Mouse (Mus musculus) heart, adult 2 months (tissue): ENCODE measurements around the gene Tssk4. TPM values are rescaled to one million over a fixed set of nuclear protein-coding genes. Genes with fewer than 3 reads are reported as not detected.

Source experiments
- DNase-seq, 2 experiments: peaks; one replicate each; pipeline ENCODE4 v3.0.0; 2021
- H3K27ac ChIP-seq: fragments of 200-600 bp; 2 replicates; pipeline ENCODE4 v1.8.1; 2022
- H3K27me3 ChIP-seq: fragments of 200-500 bp; 2 replicates; pipeline ENCODE4 v1.6.1; 2012; ENCODE audit warnings: mild to moderate bottlenecking, low read length, inconsistent platforms, mixed read lengths; ENCODE audit not compliant: control insufficient read depth, insufficient read depth
- H3K36me3 ChIP-seq: fragments of 200-500 bp; 2 replicates; pipeline ENCODE4 v1.6.1; 2012; ENCODE audit warnings: low read length, inconsistent platforms; ENCODE audit not compliant: control insufficient read depth, insufficient read depth
- H3K4me1 ChIP-seq: fragments of 200-500 bp; 2 replicates; pipeline ENCODE4 v1.6.1; 2011; ENCODE audit warnings: low read length; ENCODE audit not compliant: control insufficient read depth, insufficient read depth
- H3K4me3 ChIP-seq: fragments of 200-600 bp; 2 replicates; pipeline ENCODE4 v1.8.1; 2022
- H3K79me2 ChIP-seq: fragments of 200-500 bp; replicated peaks from 2 replicates; pipeline ENCODE4 v1.6.1; 2012; ENCODE audit warnings: mild to moderate bottlenecking, inconsistent platforms, low read length, moderate library complexity, mixed read lengths; ENCODE audit not compliant: control insufficient read depth, insufficient read depth
- H3K9ac ChIP-seq: fragments of 200-500 bp; 2 replicates; pipeline ENCODE4 v1.6.1; 2012; ENCODE audit warnings: low read depth, mild to moderate bottlenecking, control low read depth, inconsistent platforms, low read length, mixed read lengths
- CTCF ChIP-seq: fragments of 200-600 bp; IDR thresholded peaks from 2 replicates; pipeline ENCODE4 v1.8.1; 2022; ENCODE audit warnings: antibody characterized with exemption, mild to moderate bottlenecking, moderate library complexity
- EP300 ChIP-seq: fragments of 200-500 bp; IDR thresholded peaks from 2 replicates; pipeline ENCODE4 v1.6.1; 2011; ENCODE audit warnings: low read depth, low read length, control low read depth; ENCODE audit not compliant: insufficient read depth
- POLR2A ChIP-seq: fragments of 200-500 bp; IDR thresholded peaks from 2 replicates; pipeline ENCODE4 v1.6.1; 2011; ENCODE audit warnings: mild to moderate bottlenecking, low read depth, low read length, control low read depth; ENCODE audit not compliant: insufficient read depth
- WGBS: fragments of 180-500 bp; shearing (Covaris S2); methylation state at CpG from one replicate; pipeline ENCODE4 v1.1.7; 2018; 5-methylcytosine and 5-hydroxymethylcytosine counted together
- intact Hi-C: fragments of 180-260 bp; cut with DNase I; formaldehyde crosslinking; loops from one replicate; pipeline ENCODE4 v1.15.1; 2025
- polyA plus RNA-seq: library from polyadenylated mRNA; depleted of rRNA; stranded (reverse); fragments of >200 nt; gene quantifications from 2 replicates; pipeline ENCODE4 v1.2.3, GENCODE M21; 2012
- total RNA-seq, 2 experiments: library from RNA; stranded (reverse); gene quantifications; 2 replicates each; pipeline ENCODE4 v1.2.3; 2021

Gene Tssk4
- total and polyA plus RNA-seq, 3 experiments: 0.34 to 0.55 (median 0.47) TPM

- intact Hi-C loops: no loop called here
- no peaks in the 10 kb centered on the region for H3K36me3 ChIP-seq
- 80% methylated on average over 7 of the region's 7 CpGs for WGBS
- no peaks in the 10 kb centered on the region for H3K4me1 ChIP-seq
- no peak overlapping the region for H3K27ac ChIP-seq
- no peak for TF ChIP-seq EP300
- no peak for TF ChIP-seq CTCF
- no peak for TF ChIP-seq POLR2A
- no peak overlapping the region for H3K9ac ChIP-seq
- no peak for DNase-seq
- H3K27me3 ChIP-seq: no peaks in the 10 kb centered on the region
- H3K4me3 ChIP-seq: no peak overlapping the region
- H3K79me2 ChIP-seq: no peaks in the 10 kb centered on the region
Observed at GRCm38 (mm10) chr14:55651528-55651927, 1.5 kb downstream of the Tssk4 start.

DNA sequence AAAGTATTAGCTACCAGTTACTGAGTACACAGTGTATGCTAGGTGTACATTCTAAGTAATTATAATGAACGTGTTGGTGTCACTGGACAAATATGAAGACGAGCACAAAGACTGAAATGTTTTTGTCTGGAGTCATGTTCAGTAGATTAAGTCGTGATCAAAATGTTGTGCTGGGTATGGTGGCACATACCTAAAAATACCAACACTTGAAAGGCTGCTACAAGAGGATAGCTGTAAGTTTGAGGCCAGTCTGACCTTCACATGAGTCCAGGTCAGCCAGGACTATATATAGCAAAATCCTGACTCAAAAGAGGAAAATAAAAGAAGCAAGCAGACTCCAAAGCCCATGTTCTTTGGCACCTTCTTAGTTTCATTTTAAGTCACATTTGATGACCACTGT lies 7.0 kb downstream of the Tssk4 start:
- DNase-seq: no peak
- intact Hi-C loops: no loop called here
- no peaks in the 10 kb centered on the region for H3K27me3 ChIP-seq
- H3K4me3 ChIP-seq: no peak overlapping the region
- H3K9ac ChIP-seq: no peak overlapping the region
- 48% methylated on average over 3 of the region's 3 CpGs for WGBS
- no peak for TF ChIP-seq EP300
- no peak for TF ChIP-seq POLR2A
- no peak for TF ChIP-seq CTCF
- H3K36me3 ChIP-seq: peaks cover 12% of the 10 kb centered on the region; the same call in 1 of the 2 replicates
- peaks cover 1% of the 10 kb centered on the region for H3K4me1 ChIP-seq
- H3K79me2 ChIP-seq: no peaks in the 10 kb centered on the region
- H3K27ac ChIP-seq: peak overlapping the region; percentile 88

GRCm38 (mm10) chr14:55658011-55658410 lies 8.0 kb downstream of the Tssk4 start:
- H3K4me3 ChIP-seq: no peak overlapping the region
- H3K4me1 ChIP-seq: peaks cover 1% of the 10 kb centered on the region
- no peaks in the 10 kb centered on the region for H3K27me3 ChIP-seq
- intact Hi-C loops: no loop called here
- peak in 1 of 2 experiments; percentile 33 for DNase-seq
- no peak for TF ChIP-seq EP300
- TF ChIP-seq POLR2A: no peak
- no peak for TF ChIP-seq CTCF
- WGBS: 65% methylated on average over 5 of the region's 5 CpGs
- peak overlapping the region; percentile 88 for H3K27ac ChIP-seq
- H3K79me2 ChIP-seq: no peaks in the 10 kb centered on the region
- peaks cover 12% of the 10 kb centered on the region; the same call in 1 of the 2 replicates for H3K36me3 ChIP-seq
- no peak overlapping the region for H3K9ac ChIP-seq

GRCm38 (mm10) chr14:55659960-55660573 lies 10.1 kb downstream of the Tssk4 start, which contains the start of gene Mdp1:
Mdp1 (minus strand) TSS chr14:55660508.
- H3K4me3 ChIP-seq: peak within 1 kb of the TSS; percentile 63
- WGBS: under 1% methylated on average over 39 of the region's 39 CpGs
- no peaks in the 10 kb centered on the region for H3K79me2 ChIP-seq
- intact Hi-C loops: loop anchor here (2.0 kb wide), 1 partner anchor 17 kb away; the partner anchor contains the start of gene Tm9sf1
- H3K9ac ChIP-seq: peak within 1 kb of the TSS; percentile 79
- H3K27ac ChIP-seq: peak within 1 kb of the TSS; percentile 84
- peak; percentile 82 to 88 for DNase-seq
- no peaks in the 10 kb centered on the region for H3K27me3 ChIP-seq
- TF ChIP-seq POLR2A (peak; percentile 54), EP300 (0 out of 2 replicates have a peak, but pooled peaks have one; percentile 23), CTCF (peak; percentile 80)
- H3K36me3 ChIP-seq: peaks cover 12% of the 10 kb centered on the region; the same call in 1 of the 2 replicates
- H3K4me1 ChIP-seq: peaks cover 1% of the 10 kb centered on the region

- no peak for TF ChIP-seq CTCF
- no peak for TF ChIP-seq POLR2A
- TF ChIP-seq EP300: no peak
- peak overlapping the region; percentile 1; the same call in 1 of the 2 replicates for H3K27ac ChIP-seq
- WGBS: 36% methylated on average over 2 of the region's 2 CpGs
- no peak overlapping the region for H3K9ac ChIP-seq
- H3K79me2 ChIP-seq: no peaks in the 10 kb centered on the region
- no peaks in the 10 kb centered on the region for H3K27me3 ChIP-seq
- DNase-seq: no peak
- H3K4me1 ChIP-seq: peaks cover 1% of the 10 kb centered on the region
- intact Hi-C loops: loop anchor here (2.0 kb wide), 1 partner anchor 18 kb away; the partner anchor contains the start of gene Tm9sf1
- peaks cover 12% of the 10 kb centered on the region; the same call in 1 of the 2 replicates for H3K36me3 ChIP-seq
- H3K4me3 ChIP-seq: peak overlapping the region; percentile 63
Observed at GRCm38 (mm10) chr14:55660636-55661035, 10.7 kb downstream of the Tssk4 start.

GRCm38 (mm10) chr14:55671486-55671832 lies 21.5 kb downstream of the Tssk4 start:
- H3K9ac ChIP-seq: peak overlapping the region; percentile 92
- H3K27me3 ChIP-seq: no peaks in the 10 kb centered on the region
- peaks cover 6% of the 10 kb centered on the region for H3K36me3 ChIP-seq
- intact Hi-C loops: loop anchor here (5.0 to 10.0 kb wide), 2 partner anchors 34 to 213 kb away; partner anchors contain the start of genes Cbln3, Gm49378, Ipo4 and Khnyn
- peaks cover 2% of the 10 kb centered on the region; the same call in 1 of the 2 replicates for H3K79me2 ChIP-seq
- peaks cover 2% of the 10 kb centered on the region; the same call in 1 of the 2 replicates for H3K4me1 ChIP-seq
- WGBS: 2% methylated on average over 12 of the region's 12 CpGs
- TF ChIP-seq POLR2A: peak; percentile 69; the same call in 1 of the 2 replicates
- TF ChIP-seq CTCF: no peak
- TF ChIP-seq EP300: no peak
- no peak for DNase-seq
- peak overlapping the region; percentile 80 for H3K4me3 ChIP-seq
- H3K27ac ChIP-seq: peak overlapping the region; percentile 99
